Mouse (Mus musculus): ENCODE data around the gene Elavl4.

Elavl4 gene

DNA sequence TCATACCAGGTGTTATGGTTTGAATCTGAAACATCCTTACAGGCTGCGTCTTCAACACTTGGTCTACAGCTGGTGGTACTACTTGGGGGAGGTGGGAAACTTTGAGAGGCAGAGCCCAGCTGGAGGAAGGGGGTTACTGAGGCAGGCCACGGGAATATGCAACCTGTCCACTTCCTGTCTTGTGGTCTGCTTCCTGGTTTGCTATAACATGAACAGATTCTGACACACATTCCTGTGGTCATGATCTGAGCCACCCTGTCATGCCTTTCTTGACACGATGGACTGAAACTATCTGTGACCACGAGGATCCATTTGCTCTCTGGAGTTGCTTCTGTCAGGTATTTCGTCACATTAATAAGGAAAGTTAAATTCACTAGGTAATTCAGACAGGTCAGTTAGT, 179.7 kb downstream of the Elavl4 start:
- no peak for DNase-seq (ENCODE audit: low spot score in 2 of 2)

DNA sequence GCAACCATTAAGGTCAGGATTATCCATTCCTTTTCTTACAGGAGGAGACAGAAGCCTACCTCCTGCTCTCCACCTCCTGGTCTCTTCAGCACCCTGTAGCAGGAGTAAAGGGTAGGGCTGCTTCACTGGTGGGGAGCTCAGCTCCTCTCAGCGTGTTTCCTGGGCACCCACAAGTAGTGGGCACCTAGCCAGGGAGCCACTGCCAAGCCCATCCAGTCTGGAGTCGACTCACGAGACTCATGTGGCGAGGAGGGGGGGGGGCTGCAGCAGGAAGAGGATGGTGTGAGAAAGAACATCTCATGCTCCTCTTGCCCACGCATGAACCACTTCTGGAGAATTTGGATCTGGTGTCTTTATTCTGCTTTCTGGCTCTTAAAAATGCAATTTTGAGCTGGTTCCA, 186.5 kb downstream of the Elavl4 start:
- no peak for DNase-seq (ENCODE audit: low spot score in 2 of 2)

DNA sequence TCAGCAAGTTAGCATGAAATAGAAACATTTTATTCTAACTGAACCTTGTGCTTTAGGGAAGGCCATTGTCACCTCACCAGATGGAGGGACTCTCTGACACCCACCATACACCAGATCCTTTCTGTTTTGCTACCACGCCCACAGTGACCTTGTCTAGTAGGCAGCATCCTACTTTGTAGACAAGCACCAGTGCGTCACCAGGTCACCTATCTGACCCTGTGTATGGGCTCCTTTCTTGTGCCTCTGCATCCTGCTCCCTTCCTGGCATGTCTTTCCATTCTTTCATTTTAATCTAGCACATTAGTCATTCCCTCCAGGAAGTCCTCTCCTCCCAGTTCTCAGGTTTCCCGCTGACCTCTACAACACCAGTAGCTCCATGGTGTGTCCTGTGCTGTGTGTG, 190.1 kb downstream of the Elavl4 start:
- DNase-seq (ENCODE audit: low spot score in 2 of 2): no peak

DNA sequence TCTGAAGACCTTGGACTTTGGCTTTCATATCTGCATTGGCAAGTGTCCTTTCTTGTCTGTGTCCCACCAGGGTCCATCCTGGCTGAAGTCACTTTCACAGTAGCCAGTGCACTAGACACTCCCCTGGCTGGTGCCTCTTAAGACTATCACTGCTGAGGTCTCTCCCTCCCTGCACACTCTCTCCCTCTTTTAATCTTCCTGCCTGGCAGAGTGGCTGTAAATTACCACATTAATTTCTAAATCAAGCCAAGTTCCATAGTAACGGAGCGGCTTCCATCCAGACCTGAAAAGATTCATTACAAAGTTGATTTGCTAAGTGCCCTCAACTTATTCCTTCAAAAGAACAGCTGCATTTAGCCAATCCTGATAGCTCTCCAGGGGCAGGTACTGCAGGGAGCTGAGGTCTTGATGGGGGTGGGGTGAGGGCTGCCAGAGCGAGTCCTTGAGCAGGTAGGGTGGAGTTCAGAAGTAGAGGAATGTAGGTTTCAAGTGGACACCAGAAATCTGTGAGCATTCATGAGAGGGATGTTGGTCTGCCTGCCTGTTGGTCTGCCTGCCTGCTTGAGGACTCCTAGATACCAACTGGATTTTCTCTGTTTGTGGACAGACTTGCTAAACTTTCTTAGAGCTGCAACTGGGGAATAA, 194.1 kb downstream of the Elavl4 start:
- DNase-seq (ENCODE audit: low spot score in 2 of 2): no peak

DNA sequence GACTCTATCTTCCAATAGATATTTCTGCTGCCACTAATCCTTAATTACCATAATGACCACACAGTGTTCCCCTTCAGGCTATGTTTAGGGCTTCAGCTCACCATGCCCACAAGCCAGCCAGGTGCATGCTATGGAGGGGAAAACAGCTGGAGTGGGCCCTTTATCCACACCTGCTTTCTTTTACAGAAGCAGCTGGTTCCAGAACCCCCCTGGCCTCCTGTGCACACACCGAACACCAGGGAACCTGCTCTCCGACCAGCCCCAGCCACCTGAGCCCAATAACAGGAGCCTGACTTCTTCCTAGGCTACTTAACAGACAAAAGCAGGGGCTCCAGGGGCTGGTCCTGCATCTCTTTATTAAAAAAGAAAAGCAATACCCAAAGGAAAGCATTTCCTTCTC, 195.8 kb downstream of the Elavl4 start:
- DNase-seq (ENCODE audit: low spot score in 2 of 2): no peak
